Mouse (Mus musculus) CD8-positive naive resting alpha-beta T cell, adult 57 days (primary cell): ENCODE data around the gene Gmip. TPM values are rescaled to one million over a fixed set of nuclear protein-coding genes. Genes with fewer than 3 reads are reported as not detected.

Source experiments
- total RNA-seq: library from RNA; stranded (reverse); gene quantifications from one replicate; pipeline ENCODE4 v1.2.4, GENCODE M21; 2023

Gmip gene
- total RNA-seq: 220 TPM

GRCm38 (mm10) chr8:69808094-69808863 lies at the start of gene Gmip:
TSS of gene Gmip (plus strand) at chr8:69808679.

GRCm38 (mm10) chr8:69774503-69775148 lies 33.9 kb upstream of the Gmip start, which contains the start of gene Gm20422:
TSS of gene Gm20422 (minus strand) at chr8:69774886.

GRCm38 (mm10) chr8:69790773-69791367 lies 17.6 kb upstream of the Gmip start, which contains the start of the genes Atp13a1 and Zfp866:
TSS of gene Atp13a1 (plus strand) at chr8:69791163.
TSS of gene Zfp866 (minus strand) at chr8:69791178.

GRCm38 (mm10) chr8:69822386-69823191 lies 14.1 kb downstream of the Gmip start, which contains the start of gene Lpar2:
TSS of gene Lpar2 (plus strand) at chr8:69822429.

GRCm38 (mm10) chr8:69832298-69832853 lies 23.9 kb downstream of the Gmip start, which contains the start of gene Pbx4:
TSS of gene Pbx4 (plus strand) at chr8:69832491.

Other genes with a start within 250 kb of the Gmip start
- gene Zfp868, start 183.1 kb upstream of the Gmip start, total RNA-seq: 79.1 TPM
- 0.58 TPM for gene Zfp964, start 154.2 kb upstream of the Gmip start, total RNA-seq
- 81.4 TPM for gene Zfp869, start 98.0 kb upstream of the Gmip start, total RNA-seq
- gene Zfp963, start 58.7 kb upstream of the Gmip start, total RNA-seq: 4.0 TPM
- 1.7 TPM for gene Gm20422, start 33.8 kb upstream of the Gmip start, total RNA-seq
- gene Atp13a1, start 17.5 kb upstream of the Gmip start, total RNA-seq: 66.7 TPM
- 32.3 TPM for gene Zfp866, start 17.5 kb upstream of the Gmip start, total RNA-seq
- gene Lpar2, start 13.8 kb downstream of the Gmip start, total RNA-seq: 2.7 TPM
- 4.5 TPM for gene Pbx4, start 23.8 kb downstream of the Gmip start, total RNA-seq
- gene Cilp2, start 79.0 kb downstream of the Gmip start, total RNA-seq: not detected
- gene Tssk6, start 93.5 kb downstream of the Gmip start, total RNA-seq: 0.52 TPM
- gene Ndufa13, start 93.9 kb downstream of the Gmip start, total RNA-seq: 54.0 TPM
- not detected for gene Yjefn3, start 94.0 kb downstream of the Gmip start, total RNA-seq
- 132 TPM for gene Gatad2a, start 187.7 kb downstream of the Gmip start, total RNA-seq
- gene Mau2, start 234.1 kb downstream of the Gmip start, total RNA-seq: 121 TPM
- 50.4 TPM for gene Sugp1, start 234.1 kb downstream of the Gmip start, total RNA-seq